Mouse (Mus musculus) hindbrain, embryonic 15.5 days (tissue): ENCODE measurements around the gene Pdia5. TPM values are rescaled to one million over a fixed set of nuclear protein-coding genes. Genes with fewer than 3 reads are reported as not detected.

Experiments used
- ATAC-seq: fragments of 200-750 bp; cut with Nextera tagmentation; 2 replicates; pipeline ENCODE4 v1.8.0; 2017; ENCODE audit warnings: low read depth, moderate number of reproducible peaks, moderate TSS enrichment; ENCODE audit not compliant: low FRiP score
- H3K27ac ChIP-seq: fragments of 300-500 bp; sonication (generic); replicated peaks from 2 replicates; pipeline ENCODE4 v1.5.1; 2015; ENCODE audit warnings: mild to moderate bottlenecking, inconsistent platforms
- H3K27me3 ChIP-seq: fragments of 300-500 bp; sonication (generic); 2 replicates; pipeline ENCODE4 v1.6.1; 2015; ENCODE audit warnings: control low read depth, inconsistent platforms
- H3K36me3 ChIP-seq: fragments of 300-500 bp; sonication (generic); 2 replicates; pipeline ENCODE4 v1.6.1; 2015; ENCODE audit warnings: control low read depth, inconsistent platforms
- H3K4me1 ChIP-seq: fragments of 300-500 bp; sonication (generic); replicated peaks from 2 replicates; pipeline ENCODE4 v1.6.1; 2015; ENCODE audit warnings: control low read depth, inconsistent platforms
- H3K4me2 ChIP-seq: fragments of 300-500 bp; sonication (generic); 2 replicates; pipeline ENCODE4 v1.6.1; 2015; ENCODE audit warnings: moderate library complexity, mild to moderate bottlenecking, inconsistent platforms
- H3K4me3 ChIP-seq: fragments of 300-500 bp; sonication (generic); 2 replicates; pipeline ENCODE4 v1.5.1; 2015; ENCODE audit warnings: mild to moderate bottlenecking, inconsistent platforms
- H3K9ac ChIP-seq: fragments of 300-500 bp; sonication (generic); 2 replicates; pipeline ENCODE4 v1.6.1; 2015; ENCODE audit warnings: inconsistent platforms
- H3K9me3 ChIP-seq: fragments of 300-500 bp; sonication (generic); 2 replicates; pipeline ENCODE4 v1.6.1; 2016; ENCODE audit warnings: control low read depth, inconsistent platforms
- WGBS: fragments of 180-500 bp; shearing (Covaris S2); methylation state at CpG from one replicate; pipeline ENCODE4 v1.1.7; 2015; 5-methylcytosine and 5-hydroxymethylcytosine counted together
- polyA plus RNA-seq: library from polyadenylated mRNA; unstranded; fragments of >200 nt; fragmentation: Nextera tagmentation; extraction: Ambion mirVana; gene quantifications from 2 replicates; pipeline ENCODE4 v1.2.1, GENCODE M21; 2015

Gene Pdia5
- polyA plus RNA-seq, 1 experiment from 2014 or later, result 14.5 TPM

GRCm38 (mm10) chr16:35458297-35458696 lies 32.4 kb downstream of the Pdia5 start:
- WGBS, result 77% methylated on average over 11 of the region's 11 CpGs
- no peak for ATAC-seq
- H3K36me3 ChIP-seq, result no peaks in the 10 kb centered on the region
- H3K4me2 ChIP-seq, result no peak overlapping the region
- no peaks in the 10 kb centered on the region for H3K27me3 ChIP-seq
- no peaks in the 10 kb centered on the region for H3K9me3 ChIP-seq
- no peak overlapping the region for H3K27ac ChIP-seq
- peaks cover 11% of the 10 kb centered on the region; the same call in 1 of the 2 replicates for H3K4me1 ChIP-seq
- no peak overlapping the region for H3K9ac ChIP-seq
- no peak overlapping the region for H3K4me3 ChIP-seq

- H3K4me1 ChIP-seq, result peaks cover 11% of the 10 kb centered on the region; the same call in 1 of the 2 replicates
- no peak overlapping the region for H3K4me2 ChIP-seq
- ATAC-seq, result 0 out of 2 replicates have a peak, but pooled peaks have one; percentile 40
- H3K9ac ChIP-seq, result no peak overlapping the region
- no peaks in the 10 kb centered on the region for H3K36me3 ChIP-seq
- H3K4me3 ChIP-seq, result no peak overlapping the region
- 56% methylated on average over 8 of the region's 8 CpGs for WGBS
- no peaks in the 10 kb centered on the region for H3K9me3 ChIP-seq
- H3K27me3 ChIP-seq, result no peaks in the 10 kb centered on the region
- H3K27ac ChIP-seq, result no peak overlapping the region
Observed at GRCm38 (mm10) chr16:35457488-35457887, 33.2 kb downstream of the Pdia5 start.

- Histone ChIP-seq H3K9me3 (no peaks in the 10 kb centered on the region), H3K4me1 (peaks cover 11% of the 10 kb centered on the region; the same call in 1 of the 2 replicates), H3K27me3 (no peaks in the 10 kb centered on the region), H3K27ac (no peak overlapping the region), H3K9ac (no peak overlapping the region), H3K4me2 (no peak overlapping the region), H3K36me3 (no peaks in the 10 kb centered on the region), H3K4me3 (no peak overlapping the region)
- no peak for ATAC-seq
- WGBS, result 80% methylated on average over 7 of the region's 7 CpGs
Observed at GRCm38 (mm10) chr16:35457011-35457419, 33.7 kb downstream of the Pdia5 start.

- Histone ChIP-seq H3K27ac (no peak overlapping the region), H3K4me3 (no peak overlapping the region), H3K27me3 (no peaks in the 10 kb centered on the region), H3K9ac (no peak overlapping the region), H3K9me3 (no peaks in the 10 kb centered on the region), H3K36me3 (no peaks in the 10 kb centered on the region), H3K4me2 (no peak overlapping the region), H3K4me1 (peaks cover 11% of the 10 kb centered on the region; the same call in 1 of the 2 replicates)
- WGBS, result 90% methylated on average over 9 of the region's 9 CpGs
- ATAC-seq, result no peak
Observed at GRCm38 (mm10) chr16:35456305-35456704, 34.4 kb downstream of the Pdia5 start.

GRCm38 (mm10) chr16:35455822-35456221 lies 34.9 kb downstream of the Pdia5 start:
- Histone ChIP-seq H3K4me3 (no peak overlapping the region), H3K4me2 (no peak overlapping the region), H3K36me3 (no peaks in the 10 kb centered on the region), H3K27ac (no peak overlapping the region), H3K4me1 (peaks cover 11% of the 10 kb centered on the region; the same call in 1 of the 2 replicates), H3K27me3 (no peaks in the 10 kb centered on the region), H3K9ac (no peak overlapping the region), H3K9me3 (no peaks in the 10 kb centered on the region)
- 91% methylated on average over 10 of the region's 10 CpGs for WGBS
- no peak for ATAC-seq

GRCm38 (mm10) chr16:35450018-35450630 lies 40.5 kb downstream of the Pdia5 start:
- H3K27ac ChIP-seq, result no peak overlapping the region
- ATAC-seq, result no peak

GRCm38 (mm10) chr16:35442026-35442415 lies 48.7 kb downstream of the Pdia5 start:
- WGBS, result 95% methylated on average over 4 of the region's 4 CpGs
- ATAC-seq, result no peak
- H3K27ac ChIP-seq, result no peak overlapping the region
- H3K9ac ChIP-seq, result no peak overlapping the region
- no peaks in the 10 kb centered on the region for H3K36me3 ChIP-seq
- no peaks in the 10 kb centered on the region for H3K9me3 ChIP-seq
- no peak overlapping the region for H3K4me2 ChIP-seq
- H3K27me3 ChIP-seq, result no peaks in the 10 kb centered on the region
- H3K4me3 ChIP-seq, result no peak overlapping the region
- H3K4me1 ChIP-seq, result no peaks in the 10 kb centered on the region

More at GRCm38 (mm10) chr16:35450018-35450630, 40.5 kb downstream of the Pdia5 start:
- no peaks in the 10 kb centered on the region for H3K27me3 ChIP-seq
- H3K9ac ChIP-seq, result no peak overlapping the region
- 80% methylated on average over 16 of the region's 16 CpGs for WGBS
- H3K4me2 ChIP-seq, result no peak overlapping the region
- H3K4me3 ChIP-seq, result no peak overlapping the region
- H3K4me1 ChIP-seq, result no peaks in the 10 kb centered on the region
- H3K36me3 ChIP-seq, result 0 out of 2 replicates have a peak, but pooled peaks cover 6% of the 10 kb centered on the region
- H3K9me3 ChIP-seq, result no peaks in the 10 kb centered on the region

- Histone ChIP-seq H3K9ac (no peak overlapping the region), H3K27ac (no peak overlapping the region), H3K9me3 (no peaks in the 10 kb centered on the region), H3K4me1 (no peaks in the 10 kb centered on the region), H3K4me3 (no peak overlapping the region), H3K36me3 (peaks cover 3% of the 10 kb centered on the region; the same call in 1 of the 2 replicates), H3K27me3 (no peaks in the 10 kb centered on the region), H3K4me2 (no peak overlapping the region)
- ATAC-seq, result peak; percentile 74
- 65% methylated on average over 9 of the region's 9 CpGs for whole genome bisulfite sequencing
Observed at GRCm38 (mm10) chr16:35441346-35442025, 49.2 kb downstream of the Pdia5 start.

GRCm38 (mm10) chr16:35439046-35439445 lies 51.6 kb downstream of the Pdia5 start:
- Histone ChIP-seq H3K4me1 (no peaks in the 10 kb centered on the region), H3K9me3 (no peaks in the 10 kb centered on the region), H3K4me2 (no peak overlapping the region), H3K4me3 (no peak overlapping the region), H3K9ac (no peak overlapping the region), H3K36me3 (peaks cover 3% of the 10 kb centered on the region; the same call in 1 of the 2 replicates), H3K27me3 (no peaks in the 10 kb centered on the region), H3K27ac (no peak overlapping the region)
- ATAC-seq, result no peak
- WGBS, result 72% methylated on average over 1 of the region's 1 CpGs

GRCm38 (mm10) chr16:35431608-35432007 lies 59.1 kb downstream of the Pdia5 start:
- Histone ChIP-seq H3K4me1 (no peaks in the 10 kb centered on the region), H3K9me3 (no peaks in the 10 kb centered on the region), H3K4me2 (no peak overlapping the region), H3K9ac (no peak overlapping the region), H3K27me3 (no peaks in the 10 kb centered on the region), H3K36me3 (peaks cover under 1% of the 10 kb centered on the region; the same call in 1 of the 2 replicates), H3K27ac (no peak overlapping the region), H3K4me3 (no peak overlapping the region)
- WGBS, result 66% methylated on average over 4 of the region's 4 CpGs
- no peak for ATAC-seq

- no peak overlapping the region for H3K9ac ChIP-seq
- no peaks in the 10 kb centered on the region for H3K9me3 ChIP-seq
- H3K36me3 ChIP-seq, result no peaks in the 10 kb centered on the region
- 86% methylated on average over 4 of the region's 4 CpGs for WGBS
- no peaks in the 10 kb centered on the region for H3K27me3 ChIP-seq
- H3K4me2 ChIP-seq, result no peak overlapping the region
- no peak overlapping the region for H3K4me3 ChIP-seq
- ATAC-seq, result no peak
- H3K4me1 ChIP-seq, result peaks cover 14% of the 10 kb centered on the region
- H3K27ac ChIP-seq, result no peak overlapping the region
Observed at GRCm38 (mm10) chr16:35424926-35425325, 65.7 kb downstream of the Pdia5 start.
